Mouse (Mus musculus): ENCODE measurements around the gene Spred2.

The Spred2 gene

DNA sequence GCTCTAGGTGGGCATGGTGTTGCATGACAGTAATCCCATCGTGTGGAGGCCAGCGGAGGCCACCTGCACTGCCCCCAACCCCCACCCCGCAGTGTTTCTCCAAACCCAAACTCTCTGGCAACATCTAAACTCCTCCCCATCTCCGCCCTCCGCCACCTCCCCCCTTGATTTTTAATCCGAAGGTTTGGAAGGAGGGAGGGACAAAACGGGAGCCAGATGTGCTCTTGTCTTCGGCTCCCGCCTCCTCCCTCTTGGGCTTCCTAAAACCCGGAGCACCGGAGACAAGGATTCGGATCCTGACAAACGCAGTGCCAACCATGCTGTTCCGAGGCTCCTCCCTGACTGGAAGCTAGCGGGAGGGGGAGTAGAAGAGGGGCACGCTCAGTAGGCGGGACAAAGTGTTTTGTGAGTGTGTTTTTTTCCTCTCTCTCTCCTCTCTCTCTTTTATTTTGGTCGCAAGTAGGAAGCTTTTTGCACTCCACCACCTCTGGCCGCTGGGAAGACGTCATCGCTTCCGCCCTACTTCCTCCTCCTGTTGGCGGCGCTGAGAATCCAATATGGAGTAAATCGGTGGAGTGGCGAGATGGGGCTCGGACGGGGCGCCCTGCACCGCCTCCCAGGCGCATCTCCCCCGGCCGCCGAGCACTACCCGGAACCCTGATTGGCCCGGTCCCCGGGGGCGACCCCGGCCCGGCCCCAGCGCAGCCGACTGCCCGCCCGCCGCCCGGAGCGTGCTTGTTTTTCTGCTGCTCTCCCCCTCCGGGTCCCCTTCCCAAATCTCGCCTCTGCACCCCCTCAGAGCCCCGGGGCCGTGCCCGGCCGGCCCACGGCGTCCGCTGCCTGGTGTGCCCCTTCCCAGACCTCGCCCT lies at the start of gene Spred2:
Gene Spred2 (plus strand): TSS at position 488 of the 869 bp plus-strand sequence.
- ATAC-seq (ENCODE audit: insufficient number of reproducible peaks, low FRiP score, low TSS enrichment), result peak; percentile 41; the same call in 1 of the 2 replicates

- ATAC-seq (ENCODE audit: insufficient number of reproducible peaks, low FRiP score, low TSS enrichment), result no peak
Observed at GRCm38 (mm10) chr11:19875551-19875950, 48.6 kb upstream of the Spred2 start.

DNA sequence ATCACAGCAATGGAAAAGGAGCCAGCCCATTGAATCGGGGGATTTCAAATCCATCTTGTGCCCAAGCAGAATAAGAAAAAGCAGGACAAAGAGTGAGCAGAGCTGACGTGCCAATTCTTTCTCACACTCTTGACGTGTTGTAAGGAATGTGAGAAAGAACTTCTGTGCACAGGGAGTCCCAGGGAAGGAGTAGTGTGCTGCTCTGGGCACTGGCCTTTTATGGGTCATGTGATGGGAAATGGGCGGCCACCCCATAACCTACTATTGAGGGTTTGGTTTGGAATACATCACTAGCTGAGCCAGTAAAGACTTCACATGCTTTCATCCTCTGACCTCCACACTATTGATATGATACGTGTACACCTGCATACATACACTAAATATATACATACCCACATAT lies 48.2 kb upstream of the Spred2 start:
- no peak for ATAC-seq (ENCODE audit: insufficient number of reproducible peaks, low FRiP score, low TSS enrichment)

DNA sequence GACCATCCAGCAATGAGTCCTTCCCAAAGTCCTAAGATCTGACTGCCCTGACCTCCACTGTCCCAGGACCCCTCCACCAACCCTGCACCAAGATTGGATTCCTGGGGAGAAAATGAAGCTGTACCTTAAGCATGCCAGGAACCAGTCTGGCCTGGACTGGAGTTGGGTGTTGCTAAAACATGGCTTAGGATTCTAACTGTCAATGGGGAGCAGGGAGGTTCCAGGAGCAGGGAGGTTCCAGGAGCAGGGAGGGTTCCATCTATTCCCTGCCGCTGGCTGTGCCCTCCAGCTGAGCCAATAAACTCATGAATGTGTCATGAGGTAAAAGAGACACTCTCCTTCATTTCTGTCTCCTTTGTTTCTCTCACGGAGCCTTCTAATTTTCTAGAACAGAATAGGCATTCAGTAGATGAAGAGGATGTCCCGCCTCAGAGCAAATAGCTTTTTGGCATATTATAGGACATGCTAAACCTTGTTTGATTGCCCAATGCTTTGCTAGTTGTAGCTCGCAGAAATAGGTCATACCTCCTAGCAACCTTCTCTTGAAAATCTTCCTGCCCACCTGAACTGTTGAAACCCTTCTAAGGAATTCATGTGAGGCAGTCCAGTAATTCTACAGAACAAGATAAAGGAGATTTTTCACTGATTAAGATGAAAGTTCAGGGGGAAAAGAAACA lies 46.8 kb upstream of the Spred2 start:
- ATAC-seq (ENCODE audit: insufficient number of reproducible peaks, low FRiP score, low TSS enrichment), result no peak

DNA sequence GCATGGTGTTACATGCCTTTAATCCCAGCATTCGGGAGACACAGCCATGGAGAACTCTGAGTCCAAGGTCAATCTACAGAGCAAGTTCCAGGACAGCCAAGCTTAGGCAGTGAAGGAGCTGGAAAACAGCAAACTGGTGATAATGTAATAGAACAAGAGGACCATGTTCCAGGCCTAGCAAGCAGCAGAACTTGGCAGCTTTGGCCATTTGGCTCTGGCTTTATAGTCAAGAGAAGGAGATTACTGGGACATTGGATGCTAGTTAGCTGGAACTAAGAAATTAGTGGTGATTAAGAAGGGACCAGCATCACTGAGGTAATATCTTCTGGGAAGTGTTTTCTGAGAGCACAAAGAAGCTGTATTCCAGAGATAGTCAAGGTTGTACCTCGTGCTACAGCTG lies 42.8 kb upstream of the Spred2 start:
- no peak for ATAC-seq (ENCODE audit: insufficient number of reproducible peaks, low FRiP score, low TSS enrichment)

GRCm38 (mm10) chr11:19890700-19891406 lies 33.3 kb upstream of the Spred2 start:
- ATAC-seq (ENCODE audit: insufficient number of reproducible peaks, low FRiP score, low TSS enrichment), result no peak

GRCm38 (mm10) chr11:19893233-19893632 lies 30.9 kb upstream of the Spred2 start:
- ATAC-seq (ENCODE audit: insufficient number of reproducible peaks, low FRiP score, low TSS enrichment), result no peak

DNA sequence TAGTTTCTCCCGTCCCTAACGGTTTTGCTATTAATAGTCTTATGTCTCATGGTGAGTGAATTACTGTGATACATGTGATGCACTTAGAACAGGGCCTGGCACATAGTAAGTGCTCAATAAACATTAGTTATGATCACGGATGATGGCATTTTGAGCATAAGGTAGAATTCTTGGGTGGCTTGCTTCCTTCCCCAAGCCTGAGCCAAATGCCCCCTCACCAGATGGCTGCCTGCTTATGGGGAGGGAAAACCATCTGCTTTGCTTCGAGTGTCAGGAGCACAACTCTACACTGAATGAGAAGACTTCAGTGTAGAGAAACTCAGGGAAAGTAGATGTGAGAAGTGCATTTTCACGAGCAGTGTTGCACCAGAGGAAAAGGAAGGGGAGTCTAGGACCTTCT lies 24.6 kb upstream of the Spred2 start:
- peak; percentile 85 for ATAC-seq (ENCODE audit: insufficient number of reproducible peaks, low FRiP score, low TSS enrichment)

DNA sequence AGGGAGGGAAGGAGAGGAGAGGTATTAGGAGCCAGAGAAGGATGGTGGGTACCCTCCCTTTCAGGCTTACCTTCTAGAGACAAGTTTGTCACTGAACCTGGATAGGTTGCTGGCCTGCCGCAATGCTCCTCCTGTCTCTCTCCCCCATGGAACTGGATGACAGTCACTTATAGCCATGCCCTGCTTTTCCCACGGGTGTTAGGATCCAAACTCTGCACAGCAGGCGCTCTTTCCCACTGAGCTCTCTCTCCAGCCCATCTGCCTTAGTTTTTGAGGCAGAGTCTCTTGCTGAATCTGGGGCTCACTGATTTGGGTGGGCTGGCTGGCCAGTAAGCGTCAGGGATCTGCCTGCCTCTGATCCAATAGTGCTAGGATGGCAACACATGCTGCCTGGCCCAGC lies 23.5 kb upstream of the Spred2 start:
- ATAC-seq (ENCODE audit: insufficient number of reproducible peaks, low FRiP score, low TSS enrichment), result peak; percentile 62; the same call in 1 of the 2 replicates

- ATAC-seq (ENCODE audit: insufficient number of reproducible peaks, low FRiP score, low TSS enrichment), result no peak
Observed at GRCm38 (mm10) chr11:19911216-19911615, 13.0 kb upstream of the Spred2 start.

- ATAC-seq (ENCODE audit: insufficient number of reproducible peaks, low FRiP score, low TSS enrichment), result no peak
Observed at GRCm38 (mm10) chr11:19912179-19912578, 12.0 kb upstream of the Spred2 start.

DNA sequence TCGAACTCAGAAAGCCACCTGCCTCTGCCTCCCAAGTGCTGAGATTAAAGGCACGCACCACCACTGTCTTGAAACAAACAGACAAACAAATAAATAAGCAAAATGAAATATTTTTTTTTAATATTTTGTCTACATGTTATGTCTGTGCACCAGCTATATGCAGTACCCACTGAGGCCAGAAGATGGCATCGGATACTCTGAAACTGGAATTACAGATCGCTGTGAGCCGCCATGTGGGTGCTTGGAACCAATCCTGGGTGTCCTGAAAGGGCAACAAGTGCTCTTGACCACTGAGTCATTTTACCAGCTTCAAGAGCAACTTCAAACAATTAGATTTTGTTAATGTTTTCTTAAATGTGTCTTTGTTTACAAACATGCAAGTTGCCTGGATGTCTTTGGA lies 11.5 kb upstream of the Spred2 start:
- ATAC-seq (ENCODE audit: insufficient number of reproducible peaks, low FRiP score, low TSS enrichment), result no peak

DNA sequence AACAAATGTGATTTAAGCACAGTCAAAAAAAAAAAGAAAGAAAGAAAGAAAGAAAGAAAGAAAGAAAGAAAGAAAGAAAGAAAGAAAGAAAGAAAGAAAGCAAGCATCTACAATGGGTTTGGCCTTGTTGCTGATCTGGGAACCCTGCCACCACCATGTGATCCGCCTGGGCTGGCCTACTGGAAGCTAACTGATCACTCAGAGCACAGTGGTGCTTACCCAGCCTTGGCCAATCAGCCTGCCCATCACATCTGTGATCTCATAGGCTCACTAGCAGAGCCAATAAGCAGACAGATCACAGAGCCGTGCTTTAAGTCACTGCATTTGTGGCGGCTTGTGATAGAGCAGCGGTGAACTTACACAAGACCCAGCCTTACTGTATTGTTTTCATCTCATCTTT lies 10.4 kb upstream of the Spred2 start:
- ATAC-seq (ENCODE audit: insufficient number of reproducible peaks, low FRiP score, low TSS enrichment), result no peak

DNA sequence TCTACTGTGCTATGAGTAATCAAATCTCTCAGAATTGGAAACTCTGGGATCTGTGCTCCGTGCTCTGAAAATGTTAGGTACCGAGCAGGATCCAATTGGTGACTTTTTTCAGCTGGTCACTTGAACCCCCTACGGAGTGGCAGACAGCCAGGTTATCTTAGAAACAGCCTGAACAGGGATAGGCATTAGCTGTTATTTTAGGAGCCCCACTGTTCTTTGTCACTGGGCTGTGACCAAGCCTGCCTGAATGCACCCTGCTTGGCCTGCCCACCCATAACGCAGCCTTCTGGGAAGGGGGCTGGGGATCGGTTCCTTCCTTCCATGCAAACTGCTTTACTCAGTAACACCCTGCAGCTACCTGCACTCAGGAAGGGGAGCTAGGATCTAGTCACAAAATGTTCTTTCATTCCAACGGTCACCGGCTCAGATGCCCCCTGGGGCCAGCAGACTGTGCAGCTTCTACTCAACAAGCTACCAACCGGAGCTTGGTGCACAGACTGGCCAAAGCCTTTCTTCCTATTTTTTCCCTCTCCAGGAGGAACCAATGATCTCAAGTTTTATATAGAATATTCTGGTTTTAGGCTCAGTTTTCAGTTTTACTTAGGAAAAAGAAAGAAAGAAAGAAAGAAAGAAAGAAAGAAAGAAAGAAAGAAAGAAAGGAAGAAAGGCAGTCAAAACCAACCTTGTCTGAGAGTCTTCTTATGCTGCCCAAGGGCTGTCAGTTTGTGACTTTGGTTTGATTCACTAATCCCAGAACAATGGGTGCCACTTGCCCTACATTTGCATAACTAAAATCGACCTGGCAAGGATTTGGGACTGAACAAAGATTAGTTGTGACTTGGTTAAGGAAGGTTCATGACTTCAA lies 6.6 kb upstream of the Spred2 start:
- ATAC-seq (ENCODE audit: insufficient number of reproducible peaks, low FRiP score, low TSS enrichment), result no peak

- no peak for ATAC-seq (ENCODE audit: insufficient number of reproducible peaks, low FRiP score, low TSS enrichment)
Observed at GRCm38 (mm10) chr11:19918246-19918540, 6.0 kb upstream of the Spred2 start.

DNA sequence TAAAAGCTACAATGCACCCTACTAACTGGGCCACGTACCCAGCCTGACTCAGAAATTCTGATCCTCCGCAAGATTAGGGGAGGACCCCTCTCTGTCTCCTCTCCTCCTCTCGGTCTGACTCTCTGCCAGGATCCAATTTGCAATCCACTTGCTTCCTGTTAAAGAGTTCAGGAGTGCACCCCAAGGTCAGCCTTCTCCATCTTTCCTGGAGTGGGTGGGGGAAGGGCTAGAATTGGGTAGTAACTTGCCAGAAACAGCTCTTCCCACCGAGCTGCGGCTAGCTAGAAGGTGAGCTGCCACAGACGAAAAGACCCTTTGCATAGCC lies 4.8 kb upstream of the Spred2 start:
- ATAC-seq (ENCODE audit: insufficient number of reproducible peaks, low FRiP score, low TSS enrichment), result no peak

DNA sequence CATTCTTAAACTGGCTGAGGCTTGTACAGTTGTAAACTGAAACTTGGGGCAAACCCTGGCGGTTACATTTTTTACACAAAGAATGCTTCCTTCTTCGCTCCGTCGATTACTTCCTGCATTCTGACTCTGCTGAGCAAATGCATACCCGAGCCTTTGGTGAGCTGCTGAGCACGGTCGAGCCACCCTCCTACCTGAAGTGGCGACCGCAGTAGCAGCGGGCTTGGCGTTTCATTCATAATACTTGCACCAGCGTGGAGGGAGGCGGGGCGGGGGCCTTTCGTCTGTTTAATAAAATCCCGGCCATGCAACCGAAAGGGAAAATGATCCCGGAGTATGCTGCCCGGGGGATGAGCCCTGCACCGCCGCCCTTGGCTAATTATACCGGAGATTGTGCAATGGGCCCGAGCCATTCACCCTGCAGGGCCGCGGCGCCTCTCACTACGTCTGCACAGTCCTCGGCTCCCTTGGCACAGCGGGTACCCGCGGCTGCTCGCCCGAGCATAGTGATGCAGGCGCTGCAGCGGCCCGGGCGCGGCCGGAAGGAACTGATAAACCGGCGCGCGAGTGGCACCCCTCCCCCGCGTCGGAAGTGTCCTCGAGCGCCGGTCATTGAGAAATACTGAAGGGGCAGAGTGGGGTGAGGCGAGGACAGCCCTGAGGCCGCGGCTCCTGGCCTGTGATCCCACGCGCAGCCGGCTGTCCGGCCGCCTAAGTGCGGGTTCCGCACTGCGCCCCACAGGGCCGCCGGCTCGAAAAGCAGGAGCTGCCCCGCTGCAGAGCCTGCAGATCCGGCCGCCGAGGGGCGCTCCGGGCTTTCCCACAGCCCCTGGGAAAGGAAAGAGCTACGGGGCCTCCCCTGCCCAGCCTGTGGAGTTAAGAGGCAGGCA lies 4.1 kb upstream of the Spred2 start:
- ATAC-seq (ENCODE audit: insufficient number of reproducible peaks, low FRiP score, low TSS enrichment), result peak; percentile 54

GRCm38 (mm10) chr11:19921723-19922122 lies 2.5 kb upstream of the Spred2 start:
- ATAC-seq (ENCODE audit: insufficient number of reproducible peaks, low FRiP score, low TSS enrichment), result no peak

- ATAC-seq (ENCODE audit: insufficient number of reproducible peaks, low FRiP score, low TSS enrichment), result no peak
Observed at GRCm38 (mm10) chr11:19922208-19922607, 2.0 kb upstream of the Spred2 start.

- peak; percentile 2; the same call in 1 of the 2 replicates for ATAC-seq (ENCODE audit: insufficient number of reproducible peaks, low FRiP score, low TSS enrichment)
Observed at GRCm38 (mm10) chr11:19924757-19925148, 578 bp downstream of the Spred2 start.

Data from cerebellum, adult (tissue).